Mouse (Mus musculus): ENCODE data around the gene Gm12117. TPM values are rescaled to one million over a fixed set of nuclear protein-coding genes. Genes with fewer than 3 reads are reported as not detected.

The Gm12117 gene
- polyA plus RNA-seq, 1 experiment from 2014 or later, result not detected

GRCm38 (mm10) chr11:33274816-33275215 lies 1.7 kb downstream of the Gm12117 start:
- Histone ChIP-seq H3K36me3 (ENCODE audit: control insufficient read depth, insufficient read depth, low read length) (no peaks in the 10 kb centered on the region), H3K4me2 (no peak overlapping the region), H3K27me3 (ENCODE audit: control insufficient read depth, insufficient read depth, low read length) (no peaks in the 10 kb centered on the region), H3K9ac (ENCODE audit: low read depth, low read length) (no peak overlapping the region), H3K27ac (ENCODE audit: low read depth, low read length) (no peak overlapping the region), H3K4me1 (ENCODE audit: control insufficient read depth, insufficient read depth, low read length) (no peaks in the 10 kb centered on the region), H3K9me3 (replicated peaks; ENCODE audit: control insufficient read depth, low read length) (no peaks in the 10 kb centered on the region), H3K4me3 (ENCODE audit: low read depth, low read length) (no peak overlapping the region)
- ATAC-seq (replicated peaks; ENCODE audit: insufficient number of reproducible peaks, low FRiP score, low TSS enrichment), result no peak
- WGBS (ENCODE audit: insufficient replicate concordance), result 66% methylated on average over 3 of the region's 3 CpGs

- no peak overlapping the region for H3K4me3 ChIP-seq (ENCODE audit: low read depth, low read length)
- no peak overlapping the region for H3K4me2 ChIP-seq
- H3K4me1 ChIP-seq (ENCODE audit: control insufficient read depth, insufficient read depth, low read length), result no peaks in the 10 kb centered on the region
- H3K9me3 ChIP-seq (replicated peaks; ENCODE audit: control insufficient read depth, low read length), result no peaks in the 10 kb centered on the region
- H3K27ac ChIP-seq (ENCODE audit: low read depth, low read length), result no peak overlapping the region
- 65% methylated on average over 1 of the region's 1 CpGs for WGBS (ENCODE audit: insufficient replicate concordance)
- H3K9ac ChIP-seq (ENCODE audit: low read depth, low read length), result no peak overlapping the region
- H3K36me3 ChIP-seq (ENCODE audit: control insufficient read depth, insufficient read depth, low read length), result no peaks in the 10 kb centered on the region
- no peaks in the 10 kb centered on the region for H3K27me3 ChIP-seq (ENCODE audit: control insufficient read depth, insufficient read depth, low read length)
- no peak for ATAC-seq (replicated peaks; ENCODE audit: insufficient number of reproducible peaks, low FRiP score, low TSS enrichment)
Measured at GRCm38 (mm10) chr11:33274294-33274693, 2.2 kb downstream of the Gm12117 start.

- WGBS (ENCODE audit: insufficient replicate concordance), result 85% methylated on average over 3 of the region's 3 CpGs
- ATAC-seq (replicated peaks; ENCODE audit: insufficient number of reproducible peaks, low FRiP score, low TSS enrichment), result no peak
Measured at GRCm38 (mm10) chr11:33240295-33240694, 36.2 kb downstream of the Gm12117 start.

GRCm38 (mm10) chr11:33234134-33234533 lies 42.4 kb downstream of the Gm12117 start:
- Histone ChIP-seq H3K9me3 (replicated peaks; ENCODE audit: control insufficient read depth, low read length) (no peaks in the 10 kb centered on the region), H3K4me1 (ENCODE audit: control insufficient read depth, insufficient read depth, low read length) (no peaks in the 10 kb centered on the region), H3K4me2 (no peak overlapping the region), H3K9ac (ENCODE audit: low read depth, low read length) (no peak overlapping the region), H3K27ac (ENCODE audit: low read depth, low read length) (no peak overlapping the region), H3K36me3 (ENCODE audit: control insufficient read depth, insufficient read depth, low read length) (no peaks in the 10 kb centered on the region), H3K4me3 (ENCODE audit: low read depth, low read length) (no peak overlapping the region), H3K27me3 (ENCODE audit: control insufficient read depth, insufficient read depth, low read length) (no peaks in the 10 kb centered on the region)
- ATAC-seq (replicated peaks; ENCODE audit: insufficient number of reproducible peaks, low FRiP score, low TSS enrichment), result no peak
- 65% methylated on average over 3 of the region's 3 CpGs for WGBS (ENCODE audit: insufficient replicate concordance)

More at GRCm38 (mm10) chr11:33240295-33240694, 36.2 kb downstream of the Gm12117 start:
- Histone ChIP-seq H3K4me2 (no peak overlapping the region), H3K27me3 (ENCODE audit: control insufficient read depth, insufficient read depth, low read length) (no peaks in the 10 kb centered on the region), H3K36me3 (ENCODE audit: control insufficient read depth, insufficient read depth, low read length) (no peaks in the 10 kb centered on the region), H3K4me1 (ENCODE audit: control insufficient read depth, insufficient read depth, low read length) (no peaks in the 10 kb centered on the region), H3K27ac (ENCODE audit: low read depth, low read length) (no peak overlapping the region), H3K9ac (ENCODE audit: low read depth, low read length) (no peak overlapping the region), H3K4me3 (ENCODE audit: low read depth, low read length) (no peak overlapping the region), H3K9me3 (replicated peaks; ENCODE audit: control insufficient read depth, low read length) (no peaks in the 10 kb centered on the region)

GRCm38 (mm10) chr11:33232056-33232455 lies 44.5 kb downstream of the Gm12117 start:
- H3K27ac ChIP-seq (ENCODE audit: low read depth, low read length), result no peak overlapping the region
- no peaks in the 10 kb centered on the region for H3K27me3 ChIP-seq (ENCODE audit: control insufficient read depth, insufficient read depth, low read length)
- no peaks in the 10 kb centered on the region for H3K36me3 ChIP-seq (ENCODE audit: control insufficient read depth, insufficient read depth, low read length)
- H3K4me1 ChIP-seq (ENCODE audit: control insufficient read depth, insufficient read depth, low read length), result no peaks in the 10 kb centered on the region
- H3K4me3 ChIP-seq (ENCODE audit: low read depth, low read length), result no peak overlapping the region
- no peak for ATAC-seq (replicated peaks; ENCODE audit: insufficient number of reproducible peaks, low FRiP score, low TSS enrichment)
- 60% methylated on average over 5 of the region's 5 CpGs for WGBS (ENCODE audit: insufficient replicate concordance)
- no peaks in the 10 kb centered on the region for H3K9me3 ChIP-seq (replicated peaks; ENCODE audit: control insufficient read depth, low read length)
- no peak overlapping the region for H3K9ac ChIP-seq (ENCODE audit: low read depth, low read length)
- no peak overlapping the region for H3K4me2 ChIP-seq

GRCm38 (mm10) chr11:33228186-33228585 lies 48.4 kb downstream of the Gm12117 start:
- no peaks in the 10 kb centered on the region for H3K9me3 ChIP-seq (replicated peaks; ENCODE audit: control insufficient read depth, low read length)
- no peaks in the 10 kb centered on the region for H3K36me3 ChIP-seq (ENCODE audit: control insufficient read depth, insufficient read depth, low read length)
- WGBS (ENCODE audit: insufficient replicate concordance), result 86% methylated on average over 2 of the region's 2 CpGs
- H3K4me3 ChIP-seq (ENCODE audit: low read depth, low read length), result no peak overlapping the region
- H3K4me1 ChIP-seq (ENCODE audit: control insufficient read depth, insufficient read depth, low read length), result no peaks in the 10 kb centered on the region
- H3K27ac ChIP-seq (ENCODE audit: low read depth, low read length), result no peak overlapping the region
- H3K9ac ChIP-seq (ENCODE audit: low read depth, low read length), result no peak overlapping the region
- ATAC-seq (replicated peaks; ENCODE audit: insufficient number of reproducible peaks, low FRiP score, low TSS enrichment), result no peak
- no peaks in the 10 kb centered on the region for H3K27me3 ChIP-seq (ENCODE audit: control insufficient read depth, insufficient read depth, low read length)
- H3K4me2 ChIP-seq, result no peak overlapping the region

GRCm38 (mm10) chr11:33226516-33226915 lies 50.0 kb downstream of the Gm12117 start:
- ATAC-seq (replicated peaks; ENCODE audit: insufficient number of reproducible peaks, low FRiP score, low TSS enrichment), result no peak
- no peaks in the 10 kb centered on the region for H3K27me3 ChIP-seq (ENCODE audit: control insufficient read depth, insufficient read depth, low read length)
- H3K9ac ChIP-seq (ENCODE audit: low read depth, low read length), result no peak overlapping the region
- no peak overlapping the region for H3K4me2 ChIP-seq
- no peak overlapping the region for H3K4me3 ChIP-seq (ENCODE audit: low read depth, low read length)
- H3K27ac ChIP-seq (ENCODE audit: low read depth, low read length), result no peak overlapping the region
- no peaks in the 10 kb centered on the region for H3K9me3 ChIP-seq (replicated peaks; ENCODE audit: control insufficient read depth, low read length)
- no peaks in the 10 kb centered on the region for H3K4me1 ChIP-seq (ENCODE audit: control insufficient read depth, insufficient read depth, low read length)
- 77% methylated on average over 8 of the region's 8 CpGs for WGBS (ENCODE audit: insufficient replicate concordance)
- H3K36me3 ChIP-seq (ENCODE audit: control insufficient read depth, insufficient read depth, low read length), result no peaks in the 10 kb centered on the region

Other genes with a start within 250 kb of the Gm12117 start
- 1.8 and 2.5 TPM in 2 replicates for gene Fgf18, start 129.3 kb downstream of the Gm12117 start, polyA plus RNA-seq (2014; fragmentation: Nextera tagmentation; extraction: Ambion mirVana)
- gene Npm1, start 113.5 kb downstream of the Gm12117 start, polyA plus RNA-seq (2014; fragmentation: Nextera tagmentation; extraction: Ambion mirVana), result 632 and 689 TPM in 2 replicates
- gene Tlx3, start 73.1 kb downstream of the Gm12117 start, polyA plus RNA-seq (2014; fragmentation: Nextera tagmentation; extraction: Ambion mirVana), result not detected in 2 replicates
- gene Ranbp17, start 237.0 kb upstream of the Gm12117 start, polyA plus RNA-seq (2014; fragmentation: Nextera tagmentation; extraction: Ambion mirVana), result 7.5 and 9.2 TPM in 2 replicates